Mouse (Mus musculus) spleen, adult 2 months (tissue): ENCODE measurements around the gene Mrps26. TPM values are rescaled to one million over a fixed set of nuclear protein-coding genes. Genes with fewer than 3 reads are reported as not detected.

Source experiments
- DNase-seq, 2 experiments: peaks; one replicate each; pipeline versions ENCODE4 v3.0.0 to v3.0.0-alpha.2; 2012 to 2021; ENCODE audit warnings: low spot score in 2 of 2, low read depth in 1 of 2
- H3K27ac ChIP-seq: fragments of 200-500 bp; 2 replicates; pipeline ENCODE4 v1.5.1; 2012; ENCODE audit warnings: low read length, inconsistent platforms; ENCODE audit not compliant: insufficient read depth
- H3K27me3 ChIP-seq: fragments of 200-500 bp; 2 replicates; pipeline ENCODE4 v1.6.1; 2012; ENCODE audit warnings: mild to moderate bottlenecking, moderate library complexity, low read length, inconsistent platforms; ENCODE audit not compliant: control insufficient read depth, insufficient read depth
- H3K36me3 ChIP-seq: fragments of 200-500 bp; 2 replicates; pipeline ENCODE4 v1.6.1; 2012; ENCODE audit warnings: mild to moderate bottlenecking, low read length, inconsistent platforms; ENCODE audit not compliant: control insufficient read depth, insufficient read depth
- H3K4me1 ChIP-seq: fragments of 200-500 bp; 2 replicates; pipeline ENCODE4 v1.6.1; 2011; ENCODE audit warnings: inconsistent platforms; ENCODE audit not compliant: control insufficient read depth, insufficient read depth, insufficient read length
- H3K4me3 ChIP-seq: fragments of 200-500 bp; 2 replicates; pipeline ENCODE4 v1.5.1; 2011; ENCODE audit warnings: mild to moderate bottlenecking, inconsistent platforms; ENCODE audit not compliant: insufficient read depth, insufficient read length; ENCODE audit errors: extremely low read depth
- CTCF ChIP-seq: fragments of 200-500 bp; IDR thresholded peaks from 2 replicates; pipeline ENCODE4 v1.5.1; 2011; ENCODE audit warnings: mild to moderate bottlenecking, inconsistent platforms; ENCODE audit not compliant: insufficient read depth, insufficient read length, insufficient replicate concordance; ENCODE audit errors: extremely low read depth
- POLR2A ChIP-seq: fragments of 200-500 bp; IDR thresholded peaks from 2 replicates; pipeline ENCODE4 v1.6.1; 2011; ENCODE audit warnings: low read depth, low read length, inconsistent platforms
- WGBS: fragments of 180-500 bp; shearing (Covaris S2); methylation state at CpG from one replicate; pipeline ENCODE4 v1.1.7; 2018; 5-methylcytosine and 5-hydroxymethylcytosine counted together
- polyA plus RNA-seq: library from polyadenylated mRNA; depleted of rRNA; stranded (reverse); fragments of >200 nt; gene quantifications from 2 replicates; pipeline ENCODE4 v1.2.3, GENCODE M21; 2012; rRNA removed

The Mrps26 gene
- polyA plus RNA-seq, 1 experiment: 59.3 TPM

GRCm38 (mm10) chr2:130595596-130595995 lies 32.1 kb downstream of the Mrps26 start:
- TF ChIP-seq CTCF (no peak), POLR2A (no peak)
- Histone ChIP-seq H3K36me3 (peaks cover 16% of the 10 kb centered on the region), H3K27ac (no peak overlapping the region), H3K27me3 (no peaks in the 10 kb centered on the region), H3K4me1 (no peaks in the 10 kb centered on the region), H3K4me3 (no peak overlapping the region)
- 91% methylated on average over 1 of the region's 1 CpGs for WGBS
- no peak for DNase-seq

- H3K27ac ChIP-seq: no peak overlapping the region
- H3K4me1 ChIP-seq: no peaks in the 10 kb centered on the region
- DNase-seq: no peak
- H3K36me3 ChIP-seq: peaks cover 9% of the 10 kb centered on the region
- no peak overlapping the region for H3K4me3 ChIP-seq
- no peaks in the 10 kb centered on the region for H3K27me3 ChIP-seq
- 46% methylated on average over 1 of the region's 1 CpGs for WGBS
- TF ChIP-seq CTCF (peak; percentile 17; the same call in 1 of the 2 replicates), POLR2A (no peak)
Observed at GRCm38 (mm10) chr2:130597601-130598010, 34.1 kb downstream of the Mrps26 start.

- DNase-seq: no peak
- TF ChIP-seq POLR2A: no peak
- no peak for TF ChIP-seq CTCF
- Histone ChIP-seq H3K4me3 (no peak overlapping the region), H3K4me1 (no peaks in the 10 kb centered on the region), H3K36me3 (peaks cover 11% of the 10 kb centered on the region), H3K27ac (no peak overlapping the region), H3K27me3 (no peaks in the 10 kb centered on the region)
- 91% methylated on average over 3 of the region's 3 CpGs for WGBS
Observed at GRCm38 (mm10) chr2:130598399-130598798, 34.9 kb downstream of the Mrps26 start.

GRCm38 (mm10) chr2:130602195-130602594 lies 38.7 kb downstream of the Mrps26 start:
- no peak for TF ChIP-seq POLR2A
- H3K27ac ChIP-seq: no peak overlapping the region
- no peak for DNase-seq
- H3K36me3 ChIP-seq: peaks cover 9% of the 10 kb centered on the region
- no peak overlapping the region for H3K4me3 ChIP-seq
- no peaks in the 10 kb centered on the region for H3K4me1 ChIP-seq
- WGBS: 94% methylated on average over 4 of the region's 4 CpGs
- H3K27me3 ChIP-seq: no peaks in the 10 kb centered on the region

GRCm38 (mm10) chr2:130613091-130613490 lies 49.5 kb downstream of the Mrps26 start:
- WGBS: 88% methylated on average over 3 of the region's 3 CpGs
- no peak for DNase-seq
- TF ChIP-seq CTCF: no peak
- no peak for TF ChIP-seq POLR2A
- Histone ChIP-seq H3K27ac (no peak overlapping the region), H3K4me3 (no peak overlapping the region), H3K4me1 (no peaks in the 10 kb centered on the region), H3K27me3 (no peaks in the 10 kb centered on the region), H3K36me3 (peaks cover 7% of the 10 kb centered on the region)

Other genes starting within 250 kb of the Mrps26 start
- 15.6 and 29.7 TPM in 2 replicates for gene Cpxm1, start 166.2 kb upstream of the Mrps26 start, polyA plus RNA-seq
- not detected in 2 replicates for gene Gm28372, start 158.5 kb upstream of the Mrps26 start, polyA plus RNA-seq
- not detected in 2 replicates for gene 1700020A23Rik, start 158.5 kb upstream of the Mrps26 start, polyA plus RNA-seq
- gene Tmem239, start 157.3 kb upstream of the Mrps26 start, polyA plus RNA-seq: not detected in 2 replicates
- gene Vps16, start 139.4 kb upstream of the Mrps26 start, polyA plus RNA-seq: 84.8 and 97.5 TPM in 2 replicates
- 33.2 and 35.3 TPM in 2 replicates for gene Pced1a, start 139.0 kb upstream of the Mrps26 start, polyA plus RNA-seq
- 31.9 and 37.4 TPM in 2 replicates for gene Ptpra, start 113.5 kb upstream of the Mrps26 start, polyA plus RNA-seq
- gene Oxt, start 12.4 kb downstream of the Mrps26 start, polyA plus RNA-seq: 0.32 TPM in 1 of 2 replicates, not detected in the other
- not detected in 2 replicates for gene Avp, start 18.8 kb downstream of the Mrps26 start, polyA plus RNA-seq
- 1.1 and 1.2 TPM in 2 replicates for gene Fastkd5, start 66.3 kb downstream of the Mrps26 start, polyA plus RNA-seq
- gene Ubox5, start 66.3 kb downstream of the Mrps26 start, polyA plus RNA-seq: 3.8 and 4.4 TPM in 2 replicates
- gene Lzts3, start 79.1 kb downstream of the Mrps26 start, polyA plus RNA-seq: 3.0 and 3.2 TPM in 2 replicates
- 50.2 and 50.4 TPM in 2 replicates for gene Ddrgk1, start 100.9 kb downstream of the Mrps26 start, polyA plus RNA-seq
- 12.0 and 14.3 TPM in 2 replicates for gene Itpa, start 103.9 kb downstream of the Mrps26 start, polyA plus RNA-seq
- gene Slc4a11, start 133.8 kb downstream of the Mrps26 start, polyA plus RNA-seq: 3.7 and 4.0 TPM in 2 replicates